Mouse (Mus musculus): Measurements from ENCODE around the gene Zdhhc18.

GRCm38 (mm10) chr4:133595538-133595937 is 54.4 kb downstream of the Zdhhc18 start:
- no peak for TF ChIP-seq EP300 (IDR thresholded peaks at IDR 0.05)
- no peak for TF ChIP-seq CTCF (IDR thresholded peaks at IDR 0.05)
